Mouse (Mus musculus): ENCODE data around the gene Gzme. TPM values are rescaled to one million over a fixed set of nuclear protein-coding genes. Genes with fewer than 3 reads are reported as not detected.
"Not testable (repeated sequence)": the region's sequence is repeated elsewhere in the genome, so short reads cannot be mapped to it uniquely, and the experiment has no call there.

Gzme gene
- total and polyA plus RNA-seq, 3 experiments = not detected

DNA sequence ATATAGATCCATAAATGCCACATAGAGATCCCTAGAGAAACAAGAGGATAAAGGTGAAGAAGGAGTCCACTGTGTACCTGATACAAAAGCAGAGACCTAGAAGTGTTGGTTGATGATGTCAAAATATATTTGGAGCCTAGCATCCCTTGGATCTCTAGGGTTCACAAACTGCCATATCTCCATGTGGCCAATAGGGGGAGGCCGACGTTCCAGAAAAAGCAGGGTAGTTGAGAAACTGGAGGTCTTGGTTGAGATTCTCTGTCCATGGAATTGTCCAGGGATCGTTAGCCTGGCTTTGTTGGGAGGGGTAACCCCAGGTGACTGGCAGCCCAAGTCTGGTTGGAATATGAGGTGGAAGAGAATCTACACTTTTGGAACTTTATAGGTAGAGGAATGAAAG is 7.9 kb upstream of the Gzme start:
- intact Hi-C loops (cut with DNase I) = no loop called here
- Histone ChIP-seq H3K4me3 (no peak overlapping the region), H3K4me1 (ENCODE audit: control insufficient read depth, insufficient read depth, low read length) (no peaks in the 10 kb centered on the region), H3K27ac (no peak overlapping the region), H3K79me2 (replicated peaks; ENCODE audit: control insufficient read depth, insufficient read depth, low read length) (no peaks in the 10 kb centered on the region), H3K36me3 (ENCODE audit: control insufficient read depth, insufficient read depth, low read length) (no peaks in the 10 kb centered on the region), H3K9ac (ENCODE audit: low read depth, low read length) (no peak overlapping the region), H3K27me3 (ENCODE audit: control insufficient read depth, insufficient read depth, low read length) (no peaks in the 10 kb centered on the region)
- peak; percentile 22; the same call in 1 of the 2 replicates for TF ChIP-seq CTCF (IDR thresholded peaks at IDR 0.05)
- TF ChIP-seq POLR2A (IDR thresholded peaks at IDR 0.05; ENCODE audit: insufficient read depth, low read depth, low read length) = no peak
- TF ChIP-seq EP300 (IDR thresholded peaks at IDR 0.05; ENCODE audit: insufficient read depth, low read depth, low read length) = no peak
- no peak for DNase-seq
- WGBS = 53% methylated on average over 3 of the region's 3 CpGs

- 81% methylated on average over 3 of the region's 3 CpGs for WGBS
- no peak overlapping the region for H3K9ac ChIP-seq (ENCODE audit: low read depth, low read length)
- no peak for DNase-seq
- no peaks in the 10 kb centered on the region for H3K4me1 ChIP-seq (ENCODE audit: control insufficient read depth, insufficient read depth, low read length)
- intact Hi-C loops (cut with DNase I) = no loop called here
- no peak for TF ChIP-seq POLR2A (IDR thresholded peaks at IDR 0.05; ENCODE audit: insufficient read depth, low read depth, low read length)
- no peaks in the 10 kb centered on the region for H3K36me3 ChIP-seq (ENCODE audit: control insufficient read depth, insufficient read depth, low read length)
- H3K79me2 ChIP-seq (replicated peaks; ENCODE audit: control insufficient read depth, insufficient read depth, low read length) = no peaks in the 10 kb centered on the region
- no peak overlapping the region for H3K27ac ChIP-seq
- H3K4me3 ChIP-seq = no peak overlapping the region
- H3K27me3 ChIP-seq (ENCODE audit: control insufficient read depth, insufficient read depth, low read length) = no peaks in the 10 kb centered on the region
Measured at GRCm38 (mm10) chr14:56123516-56123915, 3.1 kb upstream of the Gzme start.

DNA sequence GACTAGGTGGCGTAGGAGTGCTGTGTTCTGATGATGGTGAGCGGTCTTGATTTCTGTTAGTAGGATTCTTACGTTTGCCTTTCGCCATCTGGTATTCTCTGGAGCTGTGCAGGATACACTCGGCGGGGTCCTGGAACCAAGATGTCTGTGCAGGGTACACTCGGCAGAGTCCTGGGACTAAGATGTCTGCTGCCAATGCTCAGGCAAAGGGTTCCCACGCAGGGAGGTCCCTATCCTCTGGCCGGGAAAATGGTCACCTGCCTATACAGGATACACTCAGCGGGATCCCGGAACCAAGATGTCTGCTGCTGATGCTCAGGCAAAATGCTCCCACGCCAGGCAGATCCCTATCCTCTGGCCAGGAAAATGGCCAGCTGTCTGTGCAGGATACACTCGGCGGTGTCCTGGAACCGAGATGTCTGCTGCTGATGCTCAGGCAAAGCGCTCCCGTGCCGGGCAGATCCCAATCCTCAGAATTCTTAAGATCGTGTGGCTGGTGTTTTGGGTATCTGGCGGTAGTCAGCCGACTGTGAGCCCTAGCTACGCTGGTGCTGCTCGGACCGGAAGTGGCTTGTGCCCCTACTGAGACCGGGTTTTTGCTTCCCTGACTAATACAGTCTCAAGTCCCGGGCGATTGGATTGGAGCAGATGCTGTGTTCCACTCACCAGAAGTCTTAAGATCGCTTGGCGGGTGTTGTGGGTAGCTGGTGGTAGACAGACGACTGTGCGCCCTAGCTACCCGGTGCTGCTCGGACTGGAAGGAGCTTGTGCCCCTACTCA is 4.7 kb downstream of the Gzme start:
- intact Hi-C loops (cut with DNase I); H3K4me1 ChIP-seq (ENCODE audit: control insufficient read depth, insufficient read depth, low read length); H3K36me3 ChIP-seq (ENCODE audit: control insufficient read depth, insufficient read depth, low read length); H3K9ac ChIP-seq (ENCODE audit: low read depth, low read length); H3K27ac ChIP-seq; DNase-seq; H3K4me3 ChIP-seq; H3K27me3 ChIP-seq (ENCODE audit: control insufficient read depth, insufficient read depth, low read length); H3K79me2 ChIP-seq (replicated peaks; ENCODE audit: control insufficient read depth, insufficient read depth, low read length): not testable (repeated sequence)
- WGBS = 86% methylated on average over 33 of the region's 33 CpGs

DNA sequence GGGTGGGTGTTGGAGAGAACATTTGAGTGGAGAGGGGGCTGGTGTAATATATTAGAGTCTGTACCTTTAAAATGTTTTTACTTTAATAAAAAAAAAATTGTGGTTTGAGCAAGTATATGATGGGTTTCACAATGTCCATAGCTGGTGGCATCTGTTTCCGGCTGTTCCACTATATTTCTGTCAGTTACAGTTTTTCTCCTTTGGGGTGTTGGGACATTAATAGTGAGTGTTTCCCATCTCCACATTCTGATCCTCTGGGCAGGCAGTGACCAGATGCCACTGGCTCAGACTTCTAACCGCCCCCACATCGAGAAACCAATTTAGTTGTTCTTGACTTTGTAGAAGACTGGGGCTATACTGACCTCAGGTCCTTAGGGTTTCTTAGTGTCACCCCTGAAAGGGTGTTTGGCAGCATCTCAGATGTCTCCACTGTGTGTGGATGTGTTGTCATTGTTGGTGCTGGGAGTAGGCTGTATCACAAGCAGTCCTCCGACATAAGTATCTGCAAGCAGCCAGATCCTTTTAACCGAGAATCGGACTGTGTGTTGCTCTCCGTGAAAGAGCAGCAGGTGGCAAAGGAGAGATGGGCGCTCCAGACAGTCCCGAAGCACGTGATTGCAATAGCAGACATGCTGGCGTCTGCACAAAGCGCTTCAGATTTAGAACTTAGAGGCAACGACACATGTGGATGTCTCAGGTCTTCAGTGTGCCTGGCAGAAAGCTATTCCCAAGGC is 14.8 kb downstream of the Gzme start:
- no peak for DNase-seq
- no peaks in the 10 kb centered on the region for H3K27me3 ChIP-seq (ENCODE audit: control insufficient read depth, insufficient read depth, low read length)
- no peak overlapping the region for H3K9ac ChIP-seq (ENCODE audit: low read depth, low read length)
- H3K79me2 ChIP-seq (replicated peaks; ENCODE audit: control insufficient read depth, insufficient read depth, low read length) = no peaks in the 10 kb centered on the region
- H3K4me1 ChIP-seq (ENCODE audit: control insufficient read depth, insufficient read depth, low read length) = no peaks in the 10 kb centered on the region
- WGBS = 67% methylated on average over 13 of the region's 13 CpGs
- no peak overlapping the region for H3K4me3 ChIP-seq
- H3K36me3 ChIP-seq (ENCODE audit: control insufficient read depth, insufficient read depth, low read length) = no peaks in the 10 kb centered on the region
- intact Hi-C loops (cut with DNase I) = no loop called here
- TF ChIP-seq CTCF (IDR thresholded peaks at IDR 0.05) = no peak
- no peak for TF ChIP-seq EP300 (IDR thresholded peaks at IDR 0.05; ENCODE audit: insufficient read depth, low read depth, low read length)
- no peak for TF ChIP-seq POLR2A (IDR thresholded peaks at IDR 0.05; ENCODE audit: insufficient read depth, low read depth, low read length)
- no peak overlapping the region for H3K27ac ChIP-seq

GRCm38 (mm10) chr14:56105016-56105415 is 15.4 kb downstream of the Gzme start:
- WGBS = 65% methylated on average over 5 of the region's 5 CpGs
- Histone ChIP-seq H3K4me3 (no peak overlapping the region), H3K9ac (ENCODE audit: low read depth, low read length) (no peak overlapping the region), H3K27ac (no peak overlapping the region), H3K27me3 (ENCODE audit: control insufficient read depth, insufficient read depth, low read length) (no peaks in the 10 kb centered on the region), H3K4me1 (ENCODE audit: control insufficient read depth, insufficient read depth, low read length) (no peaks in the 10 kb centered on the region), H3K36me3 (ENCODE audit: control insufficient read depth, insufficient read depth, low read length) (no peaks in the 10 kb centered on the region), H3K79me2 (replicated peaks; ENCODE audit: control insufficient read depth, insufficient read depth, low read length) (no peaks in the 10 kb centered on the region)
- intact Hi-C loops (cut with DNase I) = no loop called here
- TF ChIP-seq EP300 (IDR thresholded peaks at IDR 0.05; ENCODE audit: insufficient read depth, low read depth, low read length) (no peak), POLR2A (IDR thresholded peaks at IDR 0.05; ENCODE audit: insufficient read depth, low read depth, low read length) (no peak), CTCF (IDR thresholded peaks at IDR 0.05) (no peak)
- DNase-seq = no peak

- intact Hi-C loops (cut with DNase I) = no loop called here
- Histone ChIP-seq H3K4me3 (no peak overlapping the region), H3K27ac (no peak overlapping the region), H3K36me3 (ENCODE audit: control insufficient read depth, insufficient read depth, low read length) (no peaks in the 10 kb centered on the region), H3K79me2 (replicated peaks; ENCODE audit: control insufficient read depth, insufficient read depth, low read length) (no peaks in the 10 kb centered on the region), H3K27me3 (ENCODE audit: control insufficient read depth, insufficient read depth, low read length) (no peaks in the 10 kb centered on the region), H3K9ac (ENCODE audit: low read depth, low read length) (no peak overlapping the region), H3K4me1 (ENCODE audit: control insufficient read depth, insufficient read depth, low read length) (no peaks in the 10 kb centered on the region)
- TF ChIP-seq POLR2A (IDR thresholded peaks at IDR 0.05; ENCODE audit: insufficient read depth, low read depth, low read length) = no peak
- no peak for DNase-seq
- 60% methylated on average over 3 of the region's 3 CpGs for WGBS
Measured at GRCm38 (mm10) chr14:56103452-56103851, 17.0 kb downstream of the Gzme start.

Measured in heart, adult 2 months (tissue).